Mouse (Mus musculus) heart, adult 2 months (tissue): ENCODE data around the gene Il12b. TPM values are rescaled to one million over a fixed set of nuclear protein-coding genes. Genes with fewer than 3 reads are reported as not detected.

Experiments
- DNase-seq, 2 experiments: peaks; one replicate each; pipeline ENCODE4 v3.0.0; 2021
- H3K27ac ChIP-seq: fragments of 200-600 bp; 2 replicates; pipeline ENCODE4 v1.8.1; 2022
- H3K27me3 ChIP-seq: fragments of 200-500 bp; 2 replicates; pipeline ENCODE4 v1.6.1; 2012; ENCODE audit warnings: mild to moderate bottlenecking, low read length, inconsistent platforms, mixed read lengths; ENCODE audit not compliant: control insufficient read depth, insufficient read depth
- H3K36me3 ChIP-seq: fragments of 200-500 bp; 2 replicates; pipeline ENCODE4 v1.6.1; 2012; ENCODE audit warnings: low read length, inconsistent platforms; ENCODE audit not compliant: control insufficient read depth, insufficient read depth
- H3K4me1 ChIP-seq: fragments of 200-500 bp; 2 replicates; pipeline ENCODE4 v1.6.1; 2011; ENCODE audit warnings: low read length; ENCODE audit not compliant: control insufficient read depth, insufficient read depth
- H3K4me3 ChIP-seq: fragments of 200-600 bp; 2 replicates; pipeline ENCODE4 v1.8.1; 2022
- H3K79me2 ChIP-seq: fragments of 200-500 bp; replicated peaks from 2 replicates; pipeline ENCODE4 v1.6.1; 2012; ENCODE audit warnings: mild to moderate bottlenecking, inconsistent platforms, low read length, moderate library complexity, mixed read lengths; ENCODE audit not compliant: control insufficient read depth, insufficient read depth
- H3K9ac ChIP-seq: fragments of 200-500 bp; 2 replicates; pipeline ENCODE4 v1.6.1; 2012; ENCODE audit warnings: low read depth, mild to moderate bottlenecking, control low read depth, inconsistent platforms, low read length, mixed read lengths
- CTCF ChIP-seq: fragments of 200-600 bp; IDR thresholded peaks from 2 replicates; pipeline ENCODE4 v1.8.1; 2022; ENCODE audit warnings: antibody characterized with exemption, mild to moderate bottlenecking, moderate library complexity
- EP300 ChIP-seq: fragments of 200-500 bp; IDR thresholded peaks from 2 replicates; pipeline ENCODE4 v1.6.1; 2011; ENCODE audit warnings: low read depth, low read length, control low read depth; ENCODE audit not compliant: insufficient read depth
- POLR2A ChIP-seq: fragments of 200-500 bp; IDR thresholded peaks from 2 replicates; pipeline ENCODE4 v1.6.1; 2011; ENCODE audit warnings: mild to moderate bottlenecking, low read depth, low read length, control low read depth; ENCODE audit not compliant: insufficient read depth
- WGBS: fragments of 180-500 bp; shearing (Covaris S2); methylation state at CpG from one replicate; pipeline ENCODE4 v1.1.7; 2018; 5-methylcytosine and 5-hydroxymethylcytosine counted together
- intact Hi-C: fragments of 180-260 bp; cut with DNase I; formaldehyde crosslinking; loops from one replicate; pipeline ENCODE4 v1.15.1; 2025
- polyA plus RNA-seq: library from polyadenylated mRNA; depleted of rRNA; stranded (reverse); fragments of >200 nt; gene quantifications from 2 replicates; pipeline ENCODE4 v1.2.3, GENCODE M21; 2012
- total RNA-seq, 2 experiments: library from RNA; stranded (reverse); gene quantifications; 2 replicates each; pipeline ENCODE4 v1.2.3; 2021

Il12b gene
- total and polyA plus RNA-seq, 3 experiments = not detected

- H3K9ac ChIP-seq = no peak overlapping the region
- 39% methylated on average over 1 of the region's 1 CpGs for WGBS
- no peak for DNase-seq
- TF ChIP-seq CTCF (no peak), EP300 (no peak), POLR2A (no peak)
- peaks cover 2% of the 10 kb centered on the region; the same call in 1 of the 2 replicates for H3K4me1 ChIP-seq
- no peaks in the 10 kb centered on the region for H3K27me3 ChIP-seq
- H3K79me2 ChIP-seq = no peaks in the 10 kb centered on the region
- intact Hi-C loops = no loop called here
- H3K36me3 ChIP-seq = no peaks in the 10 kb centered on the region
- H3K4me3 ChIP-seq = no peak overlapping the region
- H3K27ac ChIP-seq = no peak overlapping the region
Observed at GRCm38 (mm10) chr11:44405961-44406360, 6.1 kb downstream of the Il12b start.

- no peaks in the 10 kb centered on the region for H3K79me2 ChIP-seq
- no peaks in the 10 kb centered on the region for H3K36me3 ChIP-seq
- no peak overlapping the region for H3K9ac ChIP-seq
- H3K27me3 ChIP-seq = no peaks in the 10 kb centered on the region
- intact Hi-C loops = no loop called here
- no peak overlapping the region for H3K4me3 ChIP-seq
- 84% methylated on average over 5 of the region's 5 CpGs for WGBS
- TF ChIP-seq EP300 = no peak
- TF ChIP-seq CTCF = no peak
- TF ChIP-seq POLR2A = no peak
- no peak overlapping the region for H3K27ac ChIP-seq
- DNase-seq = no peak
- peaks cover 2% of the 10 kb centered on the region; the same call in 1 of the 2 replicates for H3K4me1 ChIP-seq
Observed at GRCm38 (mm10) chr11:44406457-44406856, 6.6 kb downstream of the Il12b start.

DNA sequence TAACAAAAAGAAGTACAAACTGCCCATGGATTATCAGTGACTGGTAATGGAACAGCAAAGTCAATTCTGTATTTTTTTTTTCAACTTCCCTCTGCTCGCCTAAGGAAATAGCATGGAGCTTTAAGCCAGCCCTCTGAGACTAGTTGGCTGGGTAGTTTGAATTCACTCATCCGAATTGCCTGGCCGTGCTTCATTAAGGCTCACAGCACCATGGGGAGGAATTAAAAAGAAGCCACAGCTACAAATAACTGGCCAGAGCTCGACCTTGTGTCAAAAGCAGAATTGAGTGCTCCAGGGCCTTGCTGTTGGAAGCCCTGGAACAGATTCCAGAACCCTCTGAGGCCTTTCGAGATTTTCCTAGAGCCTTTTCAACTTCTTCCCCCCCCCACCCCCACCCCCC lies 8.8 kb downstream of the Il12b start:
- H3K9ac ChIP-seq = no peak overlapping the region
- H3K79me2 ChIP-seq = no peaks in the 10 kb centered on the region
- 43% methylated on average over 5 of the region's 5 CpGs for WGBS
- intact Hi-C loops = no loop called here
- TF ChIP-seq POLR2A = no peak
- no peak for TF ChIP-seq CTCF
- TF ChIP-seq EP300 = no peak
- H3K36me3 ChIP-seq = no peaks in the 10 kb centered on the region
- no peak for DNase-seq
- no peaks in the 10 kb centered on the region for H3K27me3 ChIP-seq
- H3K4me1 ChIP-seq = no peaks in the 10 kb centered on the region
- no peak overlapping the region for H3K27ac ChIP-seq
- no peak overlapping the region for H3K4me3 ChIP-seq

DNA sequence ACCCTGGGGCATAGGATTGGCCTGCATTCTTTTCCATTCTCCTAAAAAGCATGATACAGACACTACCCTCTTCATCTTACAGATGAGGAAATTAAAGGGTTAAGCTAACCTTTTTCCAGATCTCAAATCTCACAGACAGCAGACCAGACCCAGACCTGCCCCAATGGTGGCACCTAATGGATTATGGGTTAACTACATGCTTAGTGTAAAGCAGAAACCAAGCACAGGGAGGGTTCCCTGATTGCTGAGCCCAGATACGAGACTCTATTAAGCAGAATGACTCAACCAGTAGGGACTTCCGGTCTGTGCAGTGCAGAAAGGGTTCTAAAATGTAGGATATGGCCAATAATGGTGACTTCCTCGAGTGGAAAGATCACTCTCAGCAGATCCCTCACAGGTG lies 10.6 kb downstream of the Il12b start:
- Histone ChIP-seq H3K36me3 (no peaks in the 10 kb centered on the region), H3K9ac (no peak overlapping the region), H3K4me3 (no peak overlapping the region), H3K27me3 (no peaks in the 10 kb centered on the region), H3K27ac (no peak overlapping the region), H3K79me2 (no peaks in the 10 kb centered on the region), H3K4me1 (no peaks in the 10 kb centered on the region)
- no peak for DNase-seq
- TF ChIP-seq EP300 = no peak
- no peak for TF ChIP-seq CTCF
- TF ChIP-seq POLR2A = no peak
- intact Hi-C loops = no loop called here
- WGBS = 38% methylated on average over 3 of the region's 3 CpGs

DNA sequence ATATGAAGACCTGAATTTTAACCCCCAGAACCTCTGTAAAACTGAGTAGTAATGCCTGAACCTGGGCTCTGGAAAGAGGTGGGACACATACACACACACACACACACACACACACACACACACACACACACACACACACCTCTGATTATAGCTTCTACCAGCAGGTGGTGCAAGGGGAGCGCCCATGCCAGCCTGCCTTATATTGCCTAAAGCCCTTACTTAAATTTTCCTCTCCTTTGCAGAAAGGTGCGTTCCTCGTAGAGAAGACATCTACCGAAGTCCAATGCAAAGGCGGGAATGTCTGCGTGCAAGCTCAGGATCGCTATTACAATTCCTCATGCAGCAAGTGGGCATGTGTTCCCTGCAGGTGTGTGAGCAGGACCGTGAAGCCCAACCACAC lies 12.4 kb downstream of the Il12b start:
- H3K4me1 ChIP-seq = no peaks in the 10 kb centered on the region
- H3K27ac ChIP-seq = no peak overlapping the region
- no peak overlapping the region for H3K9ac ChIP-seq
- no peak for DNase-seq
- H3K79me2 ChIP-seq = no peaks in the 10 kb centered on the region
- TF ChIP-seq POLR2A (no peak), CTCF (no peak), EP300 (no peak)
- no peak overlapping the region for H3K4me3 ChIP-seq
- H3K36me3 ChIP-seq = no peaks in the 10 kb centered on the region
- intact Hi-C loops = no loop called here
- 86% methylated on average over 8 of the region's 8 CpGs for WGBS
- no peaks in the 10 kb centered on the region for H3K27me3 ChIP-seq

GRCm38 (mm10) chr11:44413371-44413770 lies 13.5 kb downstream of the Il12b start:
- TF ChIP-seq POLR2A (no peak), CTCF (no peak), EP300 (no peak)
- Histone ChIP-seq H3K4me1 (no peaks in the 10 kb centered on the region), H3K79me2 (no peaks in the 10 kb centered on the region), H3K36me3 (no peaks in the 10 kb centered on the region), H3K4me3 (no peak overlapping the region), H3K27me3 (no peaks in the 10 kb centered on the region), H3K27ac (no peak overlapping the region), H3K9ac (no peak overlapping the region)
- intact Hi-C loops = no loop called here
- no peak for DNase-seq
- 91% methylated on average over 3 of the region's 3 CpGs for WGBS
